Mouse (Mus musculus): ENCODE data around the gene E130309D02Rik. TPM values are rescaled to one million over a fixed set of nuclear protein-coding genes. Genes with fewer than 3 reads are reported as not detected.

E130309D02Rik gene
- total RNA-seq, 2 experiments from 2014 or later: 23.4 to 25.2 TPM

GRCm38 (mm10) chr5:143311886-143312285 lies 3.3 kb downstream of the E130309D02Rik start:
- DNase-seq (ENCODE audit: extremely low spot score in 1 of 2, low spot score in 1 of 2): peak; percentile 65 to 88

GRCm38 (mm10) chr5:143309916-143310315 lies 5.2 kb downstream of the E130309D02Rik start:
- DNase-seq (ENCODE audit: extremely low spot score in 1 of 2, low spot score in 1 of 2): no peak

DNA sequence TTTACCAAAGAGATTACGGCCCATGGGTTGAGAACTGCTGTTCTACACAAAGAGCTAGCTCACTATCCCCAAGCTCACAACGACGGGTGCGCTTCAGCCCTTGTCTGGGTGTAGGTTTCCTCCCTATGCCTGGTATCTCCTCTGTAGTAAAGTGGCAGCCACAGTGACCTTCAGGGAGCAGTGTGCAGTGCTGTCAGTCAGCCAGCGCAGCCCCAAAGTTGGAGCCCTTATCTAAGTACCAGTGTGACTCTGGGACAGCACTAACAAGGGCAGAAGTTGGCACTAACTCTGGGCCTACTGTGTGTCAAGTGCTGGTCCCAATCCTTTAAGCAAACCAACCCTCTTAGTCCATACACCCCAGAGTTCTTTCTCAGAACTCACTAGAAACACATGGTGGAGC lies 6.3 kb downstream of the E130309D02Rik start:
- no peak for DNase-seq (ENCODE audit: extremely low spot score in 1 of 2, low spot score in 1 of 2)

DNA sequence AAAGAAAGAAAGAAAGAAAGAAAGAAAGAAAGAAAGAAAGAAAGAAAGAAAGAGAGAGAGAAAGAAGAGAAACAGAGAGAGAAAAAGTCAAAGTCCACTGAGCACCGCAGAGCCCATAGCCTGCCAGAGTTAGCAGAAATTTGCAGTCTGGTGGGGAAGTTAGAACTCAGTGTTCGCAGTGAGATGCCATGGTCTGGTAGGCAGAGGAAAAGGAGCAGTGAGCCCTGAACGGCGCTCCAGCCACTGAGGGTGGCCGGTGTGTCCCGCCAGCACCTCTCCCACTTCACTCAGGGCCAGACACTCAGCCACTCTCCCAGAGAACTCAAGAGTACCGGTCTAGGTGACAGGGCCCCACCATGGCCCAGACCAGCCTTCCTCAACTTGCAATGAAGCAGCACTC lies 10.9 kb downstream of the E130309D02Rik start:
- DNase-seq (ENCODE audit: extremely low spot score in 1 of 2, low spot score in 1 of 2): no peak

GRCm38 (mm10) chr5:143301296-143301695 lies 13.9 kb downstream of the E130309D02Rik start:
- peak in 1 of 2 experiments; percentile 46 for DNase-seq (ENCODE audit: extremely low spot score in 1 of 2, low spot score in 1 of 2)

- peak; percentile 51 to 74 for DNase-seq (ENCODE audit: extremely low spot score in 1 of 2, low spot score in 1 of 2)
Observed at GRCm38 (mm10) chr5:143299686-143300085, 15.5 kb downstream of the E130309D02Rik start.

DNA sequence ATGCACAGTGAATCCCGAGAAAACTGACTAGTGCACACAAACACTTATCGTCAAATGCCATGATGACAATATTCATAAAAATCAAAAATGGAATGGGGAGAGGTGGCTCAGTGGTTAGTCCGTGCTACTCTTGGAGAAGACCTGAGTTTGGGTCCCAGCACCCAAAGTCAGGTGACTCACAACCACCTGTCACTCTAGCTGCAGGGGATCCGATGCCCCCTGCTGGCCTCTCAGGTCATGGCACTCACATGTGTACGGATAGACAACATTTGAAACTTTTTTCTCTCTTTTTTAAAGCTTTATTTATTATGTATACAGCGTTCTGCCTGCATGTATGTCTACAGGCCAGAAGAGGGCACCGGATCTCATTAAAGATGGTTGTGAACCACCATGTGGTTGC lies 16.8 kb downstream of the E130309D02Rik start:
- DNase-seq (ENCODE audit: extremely low spot score in 1 of 2, low spot score in 1 of 2): no peak

GRCm38 (mm10) chr5:143297986-143298385 lies 17.2 kb downstream of the E130309D02Rik start:
- DNase-seq (ENCODE audit: extremely low spot score in 1 of 2, low spot score in 1 of 2): no peak

DNA sequence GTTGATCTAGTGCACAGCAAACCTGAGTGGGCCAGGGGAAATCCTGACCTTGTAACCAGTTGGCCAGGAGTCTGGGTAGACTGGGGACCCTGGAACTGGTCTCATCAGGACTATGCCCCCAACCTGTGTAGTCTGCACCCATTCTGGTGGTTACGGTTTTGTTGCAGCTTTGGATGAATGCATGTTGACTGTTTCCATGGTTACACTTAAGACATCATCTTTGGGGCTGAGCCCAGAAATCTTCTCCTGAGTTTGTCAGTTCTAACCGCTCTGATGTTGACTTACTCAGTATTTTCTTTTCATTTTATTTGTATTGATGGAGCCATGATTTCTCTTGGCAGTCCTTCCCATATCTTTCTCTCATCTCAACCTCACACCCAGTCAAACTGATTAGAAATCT lies 19.8 kb downstream of the E130309D02Rik start:
- no peak for DNase-seq (ENCODE audit: extremely low spot score in 1 of 2, low spot score in 1 of 2)

DNA sequence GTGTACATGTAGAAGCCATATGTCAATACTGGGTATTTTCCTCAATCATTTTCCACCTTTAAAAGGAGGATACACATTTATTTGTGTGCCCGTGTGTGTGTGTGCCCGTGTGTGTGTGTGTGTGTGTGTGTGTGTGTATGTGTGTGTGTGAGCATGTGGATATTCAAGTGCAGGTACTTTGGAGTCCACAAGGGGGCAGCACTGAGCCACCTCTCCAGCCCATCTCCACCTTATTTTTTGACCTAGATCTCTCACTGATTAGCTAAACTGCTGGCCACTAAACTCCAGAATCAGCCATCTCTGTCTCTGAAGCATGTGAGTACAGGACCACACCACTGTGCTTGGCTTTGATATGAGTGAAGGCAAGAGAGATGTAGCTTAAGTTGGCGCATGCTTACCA lies 20.3 kb downstream of the E130309D02Rik start:
- no peak for DNase-seq (ENCODE audit: extremely low spot score in 1 of 2, low spot score in 1 of 2)

DNA sequence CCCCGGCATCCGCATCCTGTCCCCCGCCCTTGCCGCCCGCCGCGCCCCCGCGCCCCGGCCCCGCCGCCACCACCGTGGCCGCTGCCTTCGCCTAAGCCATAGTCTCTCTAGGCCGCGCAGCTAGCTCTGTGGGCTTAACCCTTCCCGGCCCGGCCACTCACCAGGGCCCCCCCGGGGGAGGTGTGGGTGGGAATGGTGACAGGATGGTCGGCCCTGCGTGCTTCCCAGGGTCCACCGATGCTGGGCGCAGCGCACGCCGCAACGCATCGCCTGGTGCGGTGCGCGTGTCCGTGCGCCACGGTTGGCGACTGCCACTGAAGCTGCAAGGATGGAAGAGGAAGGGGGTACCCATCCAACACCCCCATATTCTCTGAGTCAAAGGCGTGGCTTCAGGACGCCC lies 21.8 kb downstream of the E130309D02Rik start, which contains the start of gene Zfp853:
Gene Zfp853 (minus strand): TSS at position 220 of the 400 bp plus-strand sequence.
- no peak for DNase-seq (ENCODE audit: extremely low spot score in 1 of 2, low spot score in 1 of 2)

DNA sequence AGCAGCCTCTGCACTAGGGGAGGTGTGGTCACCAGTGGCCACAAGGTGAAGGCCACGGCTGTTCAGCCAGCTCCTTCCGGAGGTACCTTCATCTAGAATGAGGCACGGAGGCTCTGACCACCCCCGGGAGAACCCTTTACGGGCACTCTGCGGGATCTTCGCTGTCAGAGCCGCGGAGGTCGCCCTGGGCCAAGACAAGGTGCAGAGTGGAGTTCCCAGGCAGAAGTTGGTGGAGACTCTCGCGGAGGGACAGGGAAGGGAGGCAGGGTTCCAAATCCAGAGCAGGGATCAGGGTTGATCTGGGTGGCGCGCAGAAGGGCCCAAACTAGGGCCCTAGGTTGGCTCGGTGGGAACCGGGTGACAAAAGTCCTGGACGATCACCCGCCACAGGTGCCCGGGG lies 22.3 kb downstream of the E130309D02Rik start:
- no peak for DNase-seq (ENCODE audit: extremely low spot score in 1 of 2, low spot score in 1 of 2)

DNA sequence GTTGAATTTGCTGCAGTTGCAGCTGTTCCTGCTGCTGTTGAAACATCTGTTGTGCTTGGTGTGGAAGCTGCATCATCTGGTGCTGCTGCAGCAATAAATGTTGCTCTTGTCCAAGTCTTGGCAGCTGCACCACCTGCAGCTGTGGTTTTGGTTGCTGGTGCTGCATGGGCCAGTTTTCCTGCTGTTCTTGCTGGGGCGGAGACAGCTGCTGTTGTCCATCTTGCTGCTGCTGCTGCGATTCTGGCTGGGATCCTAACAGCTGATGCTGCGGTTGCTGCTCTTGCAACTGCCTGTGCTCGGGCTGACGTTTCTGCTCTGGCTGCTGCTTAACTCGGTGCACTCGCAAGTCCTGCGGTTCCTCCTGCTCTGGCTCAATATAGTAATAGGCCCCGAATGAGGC lies 25.9 kb downstream of the E130309D02Rik start:
- DNase-seq (ENCODE audit: extremely low spot score in 1 of 2, low spot score in 1 of 2): no peak

DNA sequence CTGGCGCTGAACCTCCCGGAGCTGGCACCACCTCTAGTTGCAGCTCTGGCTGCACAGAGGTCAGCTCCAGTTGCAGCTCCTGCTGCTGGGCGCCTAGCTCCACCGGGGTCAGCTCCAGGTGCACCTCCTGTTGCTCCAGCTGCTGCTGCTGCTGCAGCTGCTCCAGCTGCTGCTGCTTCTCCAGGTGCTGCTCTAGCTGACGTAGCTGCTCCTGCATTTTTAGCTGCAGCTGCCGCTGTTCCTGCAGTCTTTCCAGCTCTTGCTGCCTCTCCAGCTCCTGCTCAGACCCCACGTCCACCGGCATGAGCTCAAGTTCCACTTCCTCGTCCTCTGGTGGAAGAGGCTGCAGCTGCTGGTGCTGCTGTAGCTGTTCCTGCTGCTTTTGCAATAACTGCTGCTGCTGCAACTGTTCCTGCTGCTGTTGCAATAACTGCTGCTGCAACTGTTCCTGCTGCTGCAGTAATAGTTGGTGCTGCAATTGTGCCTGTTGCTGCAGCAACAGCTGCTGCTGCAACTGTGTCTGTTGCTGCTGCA lies 26.7 kb downstream of the E130309D02Rik start:
- DNase-seq (ENCODE audit: extremely low spot score in 1 of 2, low spot score in 1 of 2): no peak

DNA sequence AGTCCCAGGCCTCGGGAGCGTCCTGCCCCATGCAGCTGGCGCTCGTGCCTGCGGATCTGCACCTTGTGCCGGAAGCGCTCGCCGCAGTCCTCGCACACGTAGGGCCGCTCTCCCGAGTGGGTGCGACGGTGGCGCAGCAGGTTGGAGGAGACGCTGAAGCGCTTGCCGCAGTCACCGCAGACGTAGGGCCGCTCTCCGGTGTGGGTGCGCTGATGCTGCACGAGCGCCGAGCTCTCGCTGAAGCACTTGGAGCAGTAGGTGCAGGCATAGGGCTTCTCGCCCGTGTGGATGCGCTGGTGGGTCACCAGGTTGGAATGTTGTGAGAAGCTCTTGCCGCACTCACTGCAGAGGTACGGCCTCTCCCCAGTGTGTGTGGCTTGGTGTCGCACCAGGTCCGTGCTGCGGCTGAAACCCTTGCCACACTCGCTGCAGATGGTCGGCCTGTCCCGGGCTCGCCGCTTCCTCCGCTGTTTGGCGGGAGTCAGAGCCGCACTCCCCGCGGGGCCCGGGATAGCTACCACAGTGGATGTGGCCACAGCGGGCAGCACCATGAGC lies 27.3 kb downstream of the E130309D02Rik start:
- DNase-seq (ENCODE audit: extremely low spot score in 1 of 2, low spot score in 1 of 2): no peak

- no peak for DNase-seq (ENCODE audit: extremely low spot score in 1 of 2, low spot score in 1 of 2)
Observed at GRCm38 (mm10) chr5:143284762-143285161, 30.4 kb downstream of the E130309D02Rik start.

DNA sequence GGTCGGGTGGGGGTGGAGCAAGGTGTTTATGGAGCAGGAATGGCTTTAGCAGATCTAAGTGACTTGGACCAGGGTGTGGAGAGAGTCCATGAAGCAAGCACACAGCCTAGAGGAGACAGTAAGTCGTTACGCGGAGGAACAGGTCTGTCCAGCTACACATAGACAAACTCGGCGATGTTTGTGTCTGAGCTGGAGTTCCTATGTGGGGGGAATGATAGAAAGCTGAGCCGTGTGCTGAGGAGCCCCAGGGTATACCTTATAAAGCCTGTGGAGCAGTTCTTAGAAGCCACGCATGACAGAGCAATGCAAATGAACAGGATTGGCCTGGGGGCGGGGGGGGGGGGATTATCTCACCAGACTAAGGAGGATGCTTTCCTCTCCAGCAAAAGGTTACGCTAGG lies 35.9 kb downstream of the E130309D02Rik start:
- no peak for DNase-seq (ENCODE audit: extremely low spot score in 1 of 2, low spot score in 1 of 2)

DNA sequence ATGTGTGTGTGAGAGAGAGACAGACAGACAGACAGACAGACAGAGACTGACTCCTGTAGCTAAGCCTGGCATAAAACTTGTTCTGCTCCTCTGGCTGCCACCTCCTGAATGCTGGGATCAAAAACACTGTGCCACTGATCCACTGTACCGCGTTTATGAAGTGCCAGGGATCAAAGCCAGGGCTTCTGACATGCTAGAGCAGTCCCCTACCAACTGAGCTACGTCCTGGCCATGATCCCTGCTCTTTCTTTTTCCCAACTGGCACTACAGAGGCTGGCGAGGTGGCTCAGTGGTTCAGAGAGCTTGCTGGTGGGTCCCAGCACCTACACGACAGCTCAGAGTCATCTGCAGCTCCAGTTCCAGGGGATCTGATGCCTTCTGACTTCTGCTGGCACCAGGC lies 39.4 kb downstream of the E130309D02Rik start:
- DNase-seq (ENCODE audit: extremely low spot score in 1 of 2, low spot score in 1 of 2): no peak

DNA sequence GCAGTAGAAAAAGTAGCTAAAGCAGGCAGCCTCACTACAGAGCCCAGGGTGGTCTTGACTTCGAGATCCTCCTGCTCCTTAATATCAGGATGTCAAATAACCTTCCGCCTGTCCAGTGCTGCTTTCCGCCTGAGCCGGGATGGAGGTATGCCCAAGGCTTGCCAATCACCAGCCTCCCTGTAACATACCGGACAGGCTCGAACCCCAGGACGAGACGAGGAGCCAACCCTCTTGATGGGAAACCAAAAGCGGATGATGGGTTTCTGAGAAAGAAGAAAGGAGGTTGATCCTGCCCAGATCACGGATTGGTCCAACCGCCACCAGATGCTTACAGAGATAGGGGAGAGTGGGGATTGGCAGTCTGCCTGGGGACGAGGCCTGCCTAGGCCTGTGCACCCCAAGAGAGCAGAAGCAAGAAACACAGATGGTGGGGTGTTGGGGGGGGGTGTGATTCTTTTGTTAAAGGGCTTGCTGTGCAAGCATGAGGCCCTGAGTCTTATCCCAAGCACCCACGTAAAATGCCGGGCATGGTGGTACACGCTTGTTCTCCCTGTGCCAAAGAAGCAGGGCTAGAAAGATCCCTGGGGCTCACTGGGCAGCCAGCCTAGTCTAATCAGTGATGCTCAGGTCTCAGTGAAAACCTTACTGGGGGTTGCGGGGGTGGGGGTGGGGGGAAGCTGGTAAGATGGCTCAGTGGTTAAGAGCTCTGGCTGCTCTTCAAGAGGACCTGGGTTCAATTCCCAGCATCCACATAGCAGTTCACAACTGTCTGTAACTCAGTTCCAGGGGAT lies 42.4 kb downstream of the E130309D02Rik start:
- DNase-seq (ENCODE audit: extremely low spot score in 1 of 2, low spot score in 1 of 2): no peak

DNA sequence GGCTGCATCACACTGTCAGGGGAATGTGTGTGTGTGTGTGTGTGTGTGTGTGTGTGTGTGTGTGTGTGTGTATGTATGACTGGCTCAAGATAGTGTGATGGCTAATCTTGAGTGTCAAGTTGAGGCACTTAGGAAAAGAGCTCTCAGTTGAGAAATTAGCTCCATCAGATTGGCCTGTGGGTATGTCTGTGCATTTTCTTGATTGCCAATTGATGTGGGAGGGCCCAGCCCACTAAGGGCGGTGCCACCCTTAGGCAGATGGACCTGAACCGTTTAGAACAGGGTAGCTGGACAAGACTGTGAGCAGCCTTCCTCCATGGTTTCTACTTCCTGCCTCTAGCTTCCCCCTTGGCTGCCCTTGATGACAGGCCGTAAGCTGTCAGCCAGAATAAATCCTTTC lies 43.1 kb downstream of the E130309D02Rik start:
- no peak for DNase-seq (ENCODE audit: extremely low spot score in 1 of 2, low spot score in 1 of 2)

DNA sequence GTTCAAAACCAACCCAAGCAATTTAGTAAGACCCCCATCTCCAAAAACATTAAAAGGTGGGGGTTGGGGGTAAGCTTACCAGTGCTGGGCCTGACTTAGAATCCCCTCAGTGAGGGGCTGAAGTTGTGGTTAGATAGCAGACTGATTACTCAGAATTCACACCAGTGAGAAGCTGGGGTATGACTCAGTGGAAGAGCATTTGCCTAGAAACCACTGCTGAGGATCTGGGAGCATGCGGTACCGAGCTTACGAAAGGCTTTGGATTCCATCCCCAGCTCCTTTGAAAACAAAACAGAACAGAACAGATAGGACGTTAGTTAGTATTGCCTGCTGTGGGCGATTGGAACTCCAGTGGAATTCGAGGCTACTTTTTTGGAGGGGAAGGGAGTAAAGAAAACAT lies 43.5 kb downstream of the E130309D02Rik start:
- no peak for DNase-seq (ENCODE audit: extremely low spot score in 1 of 2, low spot score in 1 of 2)

DNA sequence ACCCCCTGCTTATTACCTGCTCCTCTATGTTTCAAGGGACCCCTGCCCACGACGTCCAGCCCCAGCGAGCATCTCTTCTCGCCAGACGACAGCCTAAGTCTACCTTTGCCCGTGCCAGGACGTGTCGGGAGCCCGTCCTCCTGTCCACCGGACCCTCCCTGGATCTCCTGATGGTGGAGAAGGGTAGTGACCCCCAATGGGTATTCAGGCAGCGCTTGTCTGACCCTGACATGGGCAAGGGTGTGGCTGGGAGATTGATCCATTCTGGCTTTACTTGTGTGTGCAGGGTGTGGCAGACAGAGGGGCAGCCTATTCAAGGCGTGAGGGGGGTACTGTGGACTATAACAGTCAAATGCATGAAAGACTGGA lies 45.0 kb downstream of the E130309D02Rik start:
- no peak for DNase-seq (ENCODE audit: extremely low spot score in 1 of 2, low spot score in 1 of 2)

All from layer of hippocampus, postnatal 25 days (tissue).